Mouse (Mus musculus): ENCODE measurements around the gene Tbxas1.
A peak's percentile ranks its signal among the peaks of the same experiment; 100 is the strongest.

Gene Tbxas1

DNA sequence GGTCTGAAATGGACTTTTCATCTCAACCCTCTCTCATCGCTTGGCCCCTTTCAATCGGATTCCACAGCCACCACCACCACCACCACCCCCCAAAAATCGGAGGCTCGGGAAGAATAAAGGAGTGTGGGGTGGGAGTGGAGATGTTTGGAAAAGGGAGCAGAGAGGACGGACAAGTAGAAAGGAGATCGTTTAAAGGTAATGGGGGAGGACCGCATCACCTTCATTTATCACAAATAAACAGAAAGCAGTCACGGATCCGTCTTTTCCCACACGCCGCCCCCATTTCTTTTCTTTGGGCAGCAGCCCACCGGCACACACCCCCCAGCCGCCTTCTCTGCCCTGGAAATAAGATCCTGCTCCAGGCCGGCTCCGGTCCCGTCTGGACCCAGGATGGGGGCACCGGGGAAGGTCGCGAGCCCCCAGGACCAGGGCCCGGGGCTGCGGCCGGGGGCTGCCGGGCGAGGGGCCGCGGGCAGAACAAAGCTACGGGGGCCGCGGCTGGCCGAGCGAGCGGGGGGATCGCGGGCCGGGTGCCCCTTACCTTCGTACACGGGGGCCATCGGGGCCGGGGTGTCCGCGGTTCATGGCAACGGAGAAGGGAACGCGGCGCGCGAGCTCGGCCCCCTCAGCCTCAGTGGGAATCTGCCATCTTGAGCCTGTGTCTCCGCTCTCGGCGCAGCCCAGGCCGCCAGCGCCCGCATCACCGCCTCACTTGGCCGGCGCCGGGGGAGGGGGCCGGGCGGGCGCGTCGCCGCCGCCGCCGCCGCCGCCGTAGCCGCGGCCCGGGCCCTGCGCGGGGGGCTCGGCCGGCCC lies at the start of gene Tbxas1:
Tbxas1 (plus strand) TSS at position 147 of the 813 bp plus-strand sequence.
- DNase-seq (ENCODE audit: low spot score): peak; percentile 62

DNA sequence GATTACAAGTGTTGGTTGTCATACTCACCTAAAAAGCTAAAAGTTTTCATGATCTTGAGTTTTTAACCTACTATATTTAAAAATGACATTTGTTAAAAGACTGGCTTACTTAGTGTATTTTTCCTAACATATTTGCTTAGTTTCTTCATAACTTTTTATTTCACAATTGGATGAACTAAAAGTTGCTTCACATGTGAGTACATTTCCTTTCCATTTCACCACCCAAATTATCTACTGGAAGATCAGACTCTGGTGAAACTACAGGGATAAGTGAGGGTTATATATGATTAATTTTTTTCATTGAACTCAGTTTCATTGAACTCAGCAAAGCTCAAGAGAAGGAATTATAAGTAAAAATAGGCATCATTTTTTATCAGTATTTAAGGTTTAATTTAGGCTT lies 49.3 kb upstream of the Tbxas1 start:
- no peak for DNase-seq (ENCODE audit: low spot score)

DNA sequence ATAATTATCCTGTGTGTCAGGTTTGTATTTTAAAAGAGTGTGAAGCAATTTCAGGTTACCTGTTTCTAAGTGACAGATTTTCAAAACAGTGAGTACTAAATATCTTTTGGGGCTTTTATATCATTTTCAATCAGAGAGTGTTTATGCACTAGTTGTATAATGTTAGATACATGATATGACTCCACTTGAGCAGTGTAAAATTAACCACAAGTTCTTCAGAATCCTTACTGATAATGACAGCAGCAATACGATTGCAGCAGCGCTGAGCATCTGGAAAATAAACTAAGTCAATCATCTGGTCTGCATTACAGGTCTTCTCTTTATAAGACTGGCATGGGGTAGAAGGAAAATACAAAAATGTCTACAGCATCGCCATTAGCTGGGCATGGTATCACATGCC lies 48.3 kb upstream of the Tbxas1 start:
- DNase-seq (ENCODE audit: low spot score): no peak

DNA sequence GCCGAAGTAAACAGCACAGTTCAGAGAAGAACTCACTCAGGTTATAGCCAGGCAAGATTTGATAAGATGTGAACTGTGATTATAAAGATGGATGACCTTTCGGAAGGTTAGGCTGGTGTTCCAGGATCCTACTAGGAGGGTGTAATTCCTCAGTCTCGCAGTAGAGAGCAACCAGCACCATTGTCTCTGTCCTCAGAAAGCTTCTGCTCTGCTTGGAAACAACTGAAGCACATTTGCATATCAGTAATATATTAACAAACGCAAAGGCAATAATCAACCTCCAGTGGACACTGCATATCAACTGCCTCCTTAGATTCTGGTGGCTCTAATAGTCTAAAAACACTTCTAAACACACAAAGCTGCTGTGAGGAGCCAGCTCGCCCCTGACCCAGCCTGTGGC lies 47.8 kb upstream of the Tbxas1 start:
- DNase-seq (ENCODE audit: low spot score): no peak

DNA sequence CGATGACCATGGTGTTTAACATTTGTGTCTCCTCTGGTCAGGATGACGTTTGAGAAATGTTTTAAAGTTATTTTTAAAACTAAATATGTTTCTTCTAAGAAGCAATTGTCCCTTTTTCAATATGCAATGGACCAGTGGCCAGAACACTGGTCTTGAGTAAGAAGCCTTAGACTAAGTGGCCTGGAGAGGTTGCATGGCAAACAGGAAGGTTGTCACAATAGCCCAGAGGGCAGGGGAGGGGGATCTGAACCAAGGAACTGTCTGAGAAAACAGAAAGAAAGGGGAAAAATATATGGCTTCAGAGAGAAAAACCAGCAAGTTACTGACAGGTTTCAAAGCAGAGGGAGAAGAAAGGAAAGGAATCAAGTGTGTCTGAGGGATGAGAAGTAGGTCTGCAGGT lies 47.0 kb upstream of the Tbxas1 start:
- no peak for DNase-seq (ENCODE audit: low spot score)

DNA sequence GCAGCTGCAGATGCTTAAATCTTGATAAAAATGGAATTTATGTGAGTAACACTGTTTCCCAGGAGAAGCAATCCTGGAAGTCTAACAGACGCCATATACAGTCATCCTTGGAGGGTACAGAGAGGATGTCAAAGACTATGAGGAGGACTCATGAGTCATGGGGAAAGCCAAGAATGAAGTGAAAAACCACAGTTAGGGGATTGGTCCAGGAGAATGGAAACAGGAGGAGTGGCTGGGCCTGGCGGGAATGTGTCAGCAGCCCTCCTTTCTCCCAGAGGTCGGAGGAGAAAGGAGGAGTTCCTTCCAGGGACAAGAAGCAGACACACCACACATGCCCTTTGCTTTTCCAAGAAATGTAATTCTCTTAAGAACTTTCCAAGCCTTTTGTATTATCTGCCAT lies 45.8 kb upstream of the Tbxas1 start:
- DNase-seq (ENCODE audit: low spot score): no peak

DNA sequence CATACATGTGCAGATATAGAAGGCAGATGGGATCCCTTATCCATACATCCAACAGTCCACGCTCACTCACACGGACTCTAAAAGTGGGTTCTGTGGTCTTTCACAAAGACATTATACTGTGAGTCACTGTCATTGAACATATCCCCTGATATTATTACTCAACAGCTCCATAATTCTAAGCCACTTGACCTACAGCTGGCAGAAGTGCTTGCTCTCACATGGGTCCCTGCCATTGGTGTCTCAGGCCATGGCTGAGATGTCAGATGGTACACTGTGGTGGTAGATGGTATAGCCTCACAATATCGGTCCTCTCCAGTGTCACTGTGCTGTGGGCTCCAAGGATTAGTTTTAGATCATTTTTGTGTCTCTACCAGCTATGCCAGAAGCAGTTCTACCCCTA lies 41.5 kb upstream of the Tbxas1 start:
- DNase-seq (ENCODE audit: low spot score): no peak

DNA sequence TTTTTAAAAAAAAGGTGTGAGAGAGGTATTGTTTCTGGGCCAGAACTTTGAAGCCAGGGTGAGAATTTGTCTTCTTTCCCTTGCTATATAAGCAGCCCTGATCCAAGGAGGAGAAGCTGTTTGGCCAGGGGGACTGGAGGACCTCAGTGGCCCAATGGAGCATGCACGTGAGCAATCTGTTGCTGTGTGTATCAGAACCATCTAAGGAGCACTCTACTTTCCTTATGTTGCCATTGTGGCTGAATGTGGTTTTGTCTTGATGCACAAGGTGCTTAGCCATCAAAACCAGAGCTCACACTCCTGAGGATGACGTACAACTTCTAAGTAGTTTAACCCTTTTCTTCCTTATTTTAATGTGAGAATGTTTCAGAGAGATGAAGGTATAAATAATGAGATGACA lies 40.5 kb upstream of the Tbxas1 start:
- DNase-seq (ENCODE audit: low spot score): no peak

DNA sequence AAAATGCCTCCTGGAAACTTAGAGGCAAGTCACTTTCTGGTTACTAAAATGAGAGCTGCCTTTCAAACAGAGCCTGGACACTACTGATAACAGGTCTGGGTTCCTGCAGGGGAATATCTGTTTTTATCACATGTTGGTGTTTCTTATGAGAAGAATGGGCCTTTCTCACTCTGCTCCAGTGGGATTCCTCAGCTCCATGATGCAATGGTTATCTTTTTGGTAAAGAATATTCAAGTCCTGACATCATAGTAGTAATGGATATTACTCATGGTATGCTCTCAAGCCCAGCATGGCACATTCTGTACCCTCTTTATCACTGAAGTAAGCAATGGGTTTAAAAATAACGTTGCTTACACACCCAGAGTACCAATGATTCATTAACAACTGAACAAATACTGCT lies 40.0 kb upstream of the Tbxas1 start:
- DNase-seq (ENCODE audit: low spot score): no peak

DNA sequence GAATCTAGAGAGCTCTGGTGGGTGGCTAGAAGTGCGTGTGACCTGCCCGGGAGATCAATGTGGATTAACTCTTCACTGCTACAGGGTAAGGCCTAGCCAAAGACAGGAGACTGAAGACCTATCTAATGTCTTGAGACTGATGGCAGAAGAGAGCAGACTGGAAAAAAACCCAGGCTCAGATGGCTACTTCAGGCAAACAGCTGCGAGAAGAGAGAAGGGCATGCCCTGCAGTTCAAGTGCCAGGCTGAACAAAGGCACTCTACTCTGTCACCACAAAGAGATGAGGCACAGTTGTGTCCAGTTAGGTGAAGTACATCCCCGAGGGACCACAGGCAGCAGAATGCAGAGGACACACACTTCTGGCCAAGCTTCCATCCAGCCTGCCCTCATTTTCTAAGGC lies 37.1 kb upstream of the Tbxas1 start:
- DNase-seq (ENCODE audit: low spot score): no peak

DNA sequence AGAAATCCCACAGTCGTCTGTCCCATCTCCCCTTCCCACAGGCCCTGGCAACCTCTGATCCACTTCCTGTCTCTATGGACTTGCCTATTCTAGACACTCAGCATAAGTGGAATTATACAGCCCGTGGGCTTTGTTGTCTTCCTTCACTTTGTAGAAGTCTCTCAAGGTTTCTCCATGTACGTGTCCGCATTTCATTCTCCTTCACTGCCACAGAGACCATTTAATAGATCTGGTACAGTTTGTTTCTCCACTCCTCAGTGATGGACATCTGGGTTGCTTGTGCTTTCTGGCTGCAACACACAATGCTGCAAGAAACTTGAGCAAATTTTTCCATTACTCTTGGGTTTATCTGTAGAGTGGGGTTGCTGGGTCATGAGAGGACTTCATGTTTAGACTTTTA lies 35.3 kb upstream of the Tbxas1 start:
- no peak for DNase-seq (ENCODE audit: low spot score)

DNA sequence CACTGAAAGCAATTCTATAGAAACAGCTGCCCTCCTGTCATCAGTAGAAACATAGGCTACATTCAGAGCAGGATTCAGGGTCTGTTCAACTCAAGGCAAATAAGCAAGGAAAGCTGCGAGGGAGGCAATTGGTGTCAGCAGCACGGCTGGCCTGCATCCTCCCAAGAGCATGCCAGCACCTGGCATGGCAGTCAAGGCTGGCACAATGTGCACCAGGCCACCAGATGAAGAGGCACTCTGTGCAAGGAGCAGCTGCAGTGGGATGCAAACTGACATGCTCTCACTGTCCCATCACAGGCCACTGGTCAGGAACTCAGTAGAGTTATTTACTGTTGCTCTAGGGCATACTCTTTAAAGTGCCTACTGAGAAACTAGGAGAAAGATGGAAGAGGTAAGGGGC lies 34.8 kb upstream of the Tbxas1 start:
- no peak for DNase-seq (ENCODE audit: low spot score)

DNA sequence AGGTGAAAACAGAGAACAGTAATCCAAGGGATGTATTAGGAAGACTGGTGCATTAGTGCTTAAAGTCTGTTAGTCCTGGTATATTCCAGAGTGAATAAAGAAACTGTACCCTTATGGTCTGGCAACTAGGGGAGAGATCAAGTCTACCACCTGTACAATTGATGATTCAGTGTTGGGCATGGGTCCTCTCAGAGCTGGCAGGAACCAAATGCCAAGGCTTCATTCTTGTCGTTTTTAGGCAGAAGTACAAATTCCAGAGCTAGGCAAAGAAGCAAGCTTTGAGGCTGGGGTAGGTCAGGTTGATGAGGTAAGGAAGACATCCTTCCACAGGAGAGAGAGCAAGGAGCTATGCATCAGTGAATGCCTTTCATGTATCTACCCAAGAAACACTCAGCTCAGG lies 34.4 kb upstream of the Tbxas1 start:
- DNase-seq (ENCODE audit: low spot score): no peak

DNA sequence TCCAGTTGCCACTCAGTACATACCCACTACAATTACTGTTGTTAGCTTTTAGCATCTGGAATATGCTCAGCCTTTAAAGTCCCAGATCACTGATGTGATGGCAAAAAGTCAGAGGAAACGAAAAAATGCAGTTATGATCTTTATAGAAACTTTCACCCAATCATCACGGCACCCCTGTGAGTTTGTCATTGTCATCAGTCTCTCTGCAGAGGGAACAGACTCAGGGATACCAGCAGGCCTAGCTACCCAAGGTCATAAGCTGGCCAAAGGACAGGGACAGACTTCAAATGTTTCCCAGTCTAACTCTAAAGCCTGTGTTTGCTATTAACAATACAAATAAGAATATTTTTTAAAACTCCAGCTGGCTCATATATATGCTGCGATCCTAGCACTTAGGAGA lies 33.7 kb upstream of the Tbxas1 start:
- DNase-seq (ENCODE audit: low spot score): no peak

DNA sequence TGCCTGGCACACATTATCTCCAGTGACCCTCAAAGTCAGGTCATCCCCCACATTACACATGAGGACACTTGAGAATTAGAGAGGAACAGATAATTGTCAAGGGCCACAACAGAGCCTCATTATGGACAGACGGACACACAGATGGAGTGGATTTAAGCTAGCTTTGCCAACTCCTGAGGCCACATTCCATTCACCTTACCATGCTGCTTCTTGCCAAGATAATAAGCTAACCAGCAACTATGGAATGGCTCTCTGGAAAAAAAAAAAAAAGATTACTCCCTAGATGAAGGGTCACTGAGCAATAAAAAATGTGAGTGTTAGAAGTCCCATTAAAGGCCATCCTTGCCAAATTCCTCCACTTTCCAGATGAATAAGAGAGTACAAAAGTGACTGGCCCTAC lies 30.1 kb upstream of the Tbxas1 start:
- no peak for DNase-seq (ENCODE audit: low spot score)

DNA sequence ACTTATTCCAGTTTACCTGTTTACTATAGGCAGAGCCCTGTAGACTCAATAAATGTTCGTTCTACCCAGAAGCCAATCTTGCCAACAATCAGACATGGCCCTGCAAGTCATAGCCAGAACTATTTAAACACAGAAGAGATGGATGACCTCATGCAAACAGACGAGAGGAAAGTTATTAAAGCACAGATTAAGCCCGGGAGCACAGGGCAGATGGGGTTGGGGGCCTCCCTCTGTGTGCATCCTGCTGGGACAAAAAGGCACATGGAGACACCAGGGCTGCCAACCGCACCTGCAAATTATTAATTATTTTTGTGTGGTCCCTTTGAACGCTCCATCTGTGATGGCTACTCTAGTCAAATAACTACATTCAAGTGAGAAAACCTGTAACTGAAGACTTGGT lies 29.3 kb upstream of the Tbxas1 start:
- DNase-seq (ENCODE audit: low spot score): no peak

DNA sequence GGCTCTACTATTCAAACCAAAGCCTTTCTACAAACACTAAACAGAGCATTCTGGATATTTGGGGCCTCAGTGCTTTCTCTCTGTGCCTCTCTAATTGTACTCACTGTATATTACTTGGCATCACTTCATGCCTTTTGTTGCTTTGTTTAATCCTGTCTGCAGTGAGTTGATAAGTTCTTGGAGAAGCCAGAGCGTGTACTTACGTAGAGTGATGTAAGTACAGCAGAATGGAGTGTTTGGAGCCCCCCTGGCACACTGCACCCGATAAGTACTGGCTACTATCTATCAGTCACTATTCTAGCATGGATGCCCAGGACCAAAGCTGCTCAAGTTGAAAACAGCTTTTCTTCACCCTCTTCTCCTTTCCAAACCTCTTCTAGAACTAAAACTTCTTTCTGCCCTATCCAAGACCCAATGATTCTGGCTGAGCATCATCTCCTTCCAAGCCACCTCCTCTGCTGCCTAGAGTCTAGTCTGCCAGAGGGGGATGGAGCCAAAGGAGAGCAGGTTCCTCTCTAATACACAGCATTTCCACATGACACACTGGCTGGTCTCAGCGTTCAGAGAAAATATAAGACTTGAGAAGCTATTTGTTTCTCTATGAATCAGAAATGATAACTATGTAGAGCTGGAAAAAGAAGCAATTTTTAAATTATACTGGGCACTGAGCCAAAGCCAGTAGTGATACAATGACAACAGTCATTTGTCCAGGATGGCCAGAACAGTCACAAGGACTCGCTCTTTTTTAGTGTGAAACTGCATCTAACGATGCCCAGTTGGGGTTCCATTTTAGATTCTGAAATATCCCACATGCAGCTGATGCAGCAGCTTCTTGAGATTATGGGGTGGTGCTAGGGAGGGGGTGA lies 28.6 kb upstream of the Tbxas1 start:
- DNase-seq (ENCODE audit: low spot score): no peak

DNA sequence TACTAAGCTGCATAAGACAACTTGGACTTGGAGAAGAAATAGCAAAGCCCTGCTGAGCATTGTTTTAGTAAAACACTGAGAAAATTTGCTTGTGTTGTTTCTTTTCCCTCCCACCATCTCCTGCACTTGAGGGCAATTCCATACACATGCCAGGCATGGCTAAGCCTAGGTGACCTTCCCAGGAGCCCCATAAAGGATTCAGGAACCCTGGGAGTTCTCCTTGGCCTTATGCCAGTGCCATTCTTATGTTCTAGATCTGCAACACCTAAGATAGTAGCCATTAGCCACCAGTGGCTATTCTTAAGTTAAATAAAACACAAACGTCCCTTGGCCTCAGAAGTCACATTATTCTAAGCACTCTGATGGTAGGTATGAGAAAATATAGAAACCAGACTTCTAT lies 27.8 kb upstream of the Tbxas1 start:
- no peak for DNase-seq (ENCODE audit: low spot score)

DNA sequence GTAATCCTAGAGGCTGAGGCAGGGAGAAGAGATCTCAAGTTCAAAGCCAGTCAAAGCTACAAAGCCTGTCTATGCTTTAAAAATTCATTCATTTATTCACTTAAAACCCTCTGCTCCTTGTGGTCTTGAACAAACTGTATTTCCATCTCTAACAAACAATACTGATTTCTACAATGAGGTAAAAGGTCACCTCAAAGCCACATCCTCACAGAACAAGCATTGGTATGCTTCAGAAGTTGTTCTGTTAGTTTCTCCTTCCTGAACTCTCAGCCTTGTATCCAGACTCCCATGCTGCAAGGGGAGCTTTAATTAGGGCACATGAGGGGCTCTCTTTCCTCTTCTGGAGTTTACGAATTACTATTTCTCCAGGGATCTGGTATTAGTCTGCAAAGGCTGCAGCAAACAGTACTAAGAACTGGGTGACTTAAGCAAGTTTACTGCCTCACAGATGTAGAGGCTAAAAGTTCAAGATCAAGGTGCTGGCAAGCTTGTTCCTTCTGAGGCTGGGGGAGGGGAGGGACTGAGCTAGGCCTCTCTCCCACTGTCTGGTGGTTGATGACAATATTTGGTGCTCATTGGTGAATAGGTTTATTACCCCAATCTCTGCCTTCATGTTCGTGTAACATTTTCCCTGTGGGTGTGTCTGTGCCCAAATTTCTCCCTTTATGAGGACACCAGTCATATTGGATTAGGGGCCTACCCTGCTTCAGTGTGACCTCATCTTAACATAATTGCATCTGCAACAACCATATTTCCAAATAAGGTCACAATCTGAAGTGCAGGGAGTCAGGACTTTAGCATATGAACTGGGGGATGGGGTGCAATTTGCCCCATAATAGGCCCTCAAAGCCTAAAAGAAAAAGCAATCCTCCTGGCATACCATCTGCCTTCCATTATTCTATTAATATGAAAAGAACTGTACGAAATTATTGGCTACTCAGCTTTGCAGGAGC lies 27.0 kb upstream of the Tbxas1 start:
- no peak for DNase-seq (ENCODE audit: low spot score)

DNA sequence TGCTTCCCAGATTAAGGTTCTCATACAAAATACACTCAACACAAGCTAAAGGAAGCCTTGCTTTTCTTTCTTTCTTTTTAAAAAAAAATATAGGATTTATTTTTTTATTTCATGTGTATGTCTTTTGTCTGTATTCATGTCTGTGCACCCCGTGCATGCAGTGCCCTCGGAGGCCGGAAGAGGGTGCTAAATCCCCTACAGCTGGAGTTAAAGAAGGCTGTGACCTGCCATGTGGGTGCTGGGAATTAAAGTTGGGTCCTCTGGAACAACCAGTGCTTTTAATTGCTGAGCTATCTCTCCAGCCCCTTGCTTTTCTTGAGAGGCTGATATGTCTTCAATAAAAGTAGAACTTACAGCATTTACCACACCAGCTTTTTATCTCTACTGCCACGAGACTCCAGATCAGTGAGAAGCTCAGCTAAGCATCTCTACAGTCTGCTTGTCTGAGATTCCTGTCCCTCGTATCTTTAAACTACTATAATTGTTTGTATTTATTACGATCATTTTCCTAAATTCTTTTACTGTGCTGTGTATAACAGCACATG lies 24.4 kb upstream of the Tbxas1 start:
- no peak for DNase-seq (ENCODE audit: low spot score)

DNA sequence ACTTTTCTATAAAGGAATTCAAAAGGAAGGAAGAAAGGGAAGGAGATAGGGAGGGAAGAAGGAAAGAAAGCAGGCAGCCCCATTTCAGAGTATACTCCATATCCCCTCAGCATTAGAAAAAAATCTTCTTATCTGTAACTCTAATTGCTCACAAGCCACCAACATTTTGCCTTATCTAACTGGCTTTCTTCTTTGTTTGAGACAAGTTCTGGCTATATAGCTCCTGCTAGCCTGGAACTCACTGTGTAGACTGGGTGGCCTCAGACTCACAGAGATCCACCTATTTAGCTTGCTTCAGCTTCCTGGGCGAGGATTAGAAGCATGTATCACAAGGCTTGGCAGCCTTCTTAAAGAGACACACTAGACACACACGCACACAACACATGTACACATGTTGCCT lies 23.5 kb upstream of the Tbxas1 start:
- no peak for DNase-seq (ENCODE audit: low spot score)

DNA sequence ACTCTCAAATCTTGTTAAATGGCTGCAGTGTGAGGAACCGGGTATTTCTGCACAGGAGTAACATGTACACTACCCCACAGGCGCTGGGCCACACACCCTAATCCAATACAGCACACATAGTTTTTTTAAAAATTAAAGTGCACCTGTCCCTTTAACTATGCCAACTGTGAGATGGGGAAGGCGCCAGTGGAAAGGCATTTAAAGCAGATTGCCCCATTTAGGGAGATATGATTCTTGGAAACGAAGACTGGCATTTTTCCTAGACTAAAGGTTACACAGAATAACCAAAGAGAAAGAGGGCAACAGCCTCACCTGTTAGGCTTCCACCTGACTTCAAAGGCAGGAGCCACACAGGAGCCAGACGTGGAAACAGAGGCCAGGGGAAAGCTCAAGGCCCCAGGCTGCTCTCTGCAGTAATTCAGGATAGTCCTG lies 21.6 kb upstream of the Tbxas1 start:
- DNase-seq (ENCODE audit: low spot score): no peak
